Mouse (Mus musculus): ENCODE results near the gene Gdf3.

DNA sequence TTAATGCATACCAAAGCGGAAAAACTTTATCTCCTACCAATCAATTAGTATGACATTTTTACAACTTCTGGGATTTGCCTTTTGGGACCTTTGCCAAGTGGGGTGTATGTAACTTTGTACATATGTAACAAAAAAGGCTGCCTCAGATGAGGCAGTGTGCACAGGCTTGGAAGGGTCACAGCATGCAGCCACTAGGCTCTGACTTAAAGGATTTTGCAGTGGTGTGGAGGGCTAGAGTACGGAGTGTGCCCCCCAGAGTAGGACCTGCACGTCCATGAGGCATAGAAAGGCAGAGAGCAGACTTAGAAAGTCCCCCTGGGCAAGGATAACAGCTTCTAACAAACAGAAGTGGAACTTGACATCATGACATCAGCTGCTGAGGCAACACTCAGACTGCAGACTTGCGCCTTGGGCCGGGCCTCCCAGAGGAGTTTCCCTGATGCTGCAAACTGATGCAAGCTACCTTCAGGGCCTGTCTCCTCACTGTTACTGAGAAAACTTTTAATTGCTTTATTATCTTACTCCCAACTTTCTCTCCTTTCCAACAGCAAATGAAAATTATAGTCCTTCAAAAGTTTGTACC is 40.6 kb upstream of the Gdf3 start:
- TF ChIP-seq POLR2A (IDR thresholded peaks at IDR 0.05; ENCODE audit: extremely low read depth, insufficient read depth, low read length) (no peak), CTCF (IDR thresholded peaks at IDR 0.05; ENCODE audit: low read depth, low read length) (no peak)
